ENCODE assay signal across 10 mouse cellular contexts in the genomic region with DNA sequence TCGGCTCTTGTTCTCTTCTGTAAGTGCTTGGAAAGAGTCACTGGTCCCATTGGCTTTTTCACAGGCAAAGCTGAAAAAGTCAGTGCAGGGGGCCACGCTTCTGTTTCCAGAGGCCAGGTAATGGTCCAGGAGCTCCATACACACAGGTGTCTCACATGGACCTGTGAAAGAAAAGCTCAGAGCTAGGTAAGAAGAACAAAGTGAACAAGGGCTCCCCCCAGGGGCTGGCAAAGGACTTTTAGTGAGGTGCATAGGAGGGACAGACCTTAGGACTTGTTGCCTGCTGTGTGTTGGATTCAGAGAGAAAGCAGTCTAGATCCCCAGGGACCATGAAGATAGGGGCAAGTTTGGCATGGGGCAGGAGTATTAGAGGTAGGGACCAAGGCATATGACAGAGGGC. TPM values are rescaled to one million over a fixed set of nuclear protein-coding genes. Genes with fewer than 3 reads are reported as not detected.
DNase-seq lines count a peak whose midpoint lies in the region; ATAC-seq and TF ChIP-seq lines count a peak whose summit lies in the region.
"Had no signal": no experiment of that assay in that cellular context is flagged by ENCODE, and none has a peak within 500 bp of the region (broad histone marks: within the 10 kb centered on the region; RNA-seq: fewer than 3 reads in every experiment).

No protein-coding gene starts in this region.

- no peak; the same call in 1 of the 2 replicates for ATAC-seq in lung, embryonic 14.5 days (ENCODE audit: insufficient read depth)
- peak; percentile 61 for ATAC-seq in intestine, embryonic 15.5 days
- peak; percentile 46; the same call in 1 of the 2 replicates for ATAC-seq in lung, embryonic 15.5 days (ENCODE audit: borderline replicate concordance, extremely low read depth, low FRiP score, low TSS enrichment)

- WGBS in lung, embryonic 14.5 days, result 76% methylated on average over 2 of the region's 2 CpGs
- WGBS in lung, adult 2 months, result 71% methylated on average over 2 of the region's 2 CpGs
- 69% methylated on average over 2 of the region's 2 CpGs for WGBS in intestine, embryonic 15.5 days
- WGBS in lung, embryonic 15.5 days, result 76% methylated on average over 2 of the region's 2 CpGs

- no peak overlapping the region for H3K4me2 ChIP-seq in lung, embryonic 14.5 days
- H3K4me2 ChIP-seq in intestine, embryonic 15.5 days (replicated peaks), result no peak overlapping the region
- H3K4me2 ChIP-seq in lung, embryonic 15.5 days, result no peak overlapping the region

- TF ChIP-seq CTCF in lung, embryonic 14.5 days (IDR thresholded peaks at IDR 0.05; ENCODE audit: low read depth), result no peak
- TF ChIP-seq CTCF in lung, adult 2 months (IDR thresholded peaks at IDR 0.05; ENCODE audit: insufficient read depth, low read length), result no peak

- peak overlapping the region; percentile 10; the same call in 1 of the 2 replicates for H3K4me3 ChIP-seq in lung, embryonic 14.5 days (ENCODE audit: low read depth, low read length)
- H3K4me3 ChIP-seq in lung, adult 2 months (replicated peaks; ENCODE audit: extremely low read depth, low read depth, low read length), result no peak overlapping the region
- no peak overlapping the region for H3K4me3 ChIP-seq in intestine, embryonic 15.5 days (replicated peaks)
- no peak overlapping the region for H3K4me3 ChIP-seq in lung, embryonic 15.5 days

- no peaks in the 10 kb centered on the region for H3K4me1 ChIP-seq in lung, embryonic 14.5 days (ENCODE audit: insufficient read depth)
- H3K4me1 ChIP-seq in lung, adult 2 months (ENCODE audit: control insufficient read depth, insufficient read depth, low read length), result no peaks in the 10 kb centered on the region
- H3K4me1 ChIP-seq in intestine, embryonic 15.5 days (replicated peaks), result 0 out of 2 replicates have a peak, but pooled peaks cover 4% of the 10 kb centered on the region
- H3K4me1 ChIP-seq in lung, embryonic 15.5 days, result no peaks in the 10 kb centered on the region

- H3K36me3 ChIP-seq in lung, embryonic 14.5 days (ENCODE audit: insufficient read depth), result no peaks in the 10 kb centered on the region
- H3K36me3 ChIP-seq in intestine, embryonic 15.5 days, result no peaks in the 10 kb centered on the region
- H3K36me3 ChIP-seq in lung, embryonic 15.5 days, result no peaks in the 10 kb centered on the region

- no peak for TF ChIP-seq POLR2A in lung, adult 2 months (IDR thresholded peaks at IDR 0.05; ENCODE audit: borderline replicate concordance, extremely low read depth, low read depth, low read length)

- no peak overlapping the region for H3K27ac ChIP-seq in lung, embryonic 14.5 days (ENCODE audit: low read depth)
- H3K27ac ChIP-seq in intestine, embryonic 15.5 days, result no peak overlapping the region
- no peak overlapping the region for H3K27ac ChIP-seq in lung, embryonic 15.5 days

- H3K9me3 ChIP-seq in lung, embryonic 14.5 days (ENCODE audit: low read depth, low read length), result no peaks in the 10 kb centered on the region
- no peaks in the 10 kb centered on the region for H3K9me3 ChIP-seq in intestine, embryonic 15.5 days
- no peaks in the 10 kb centered on the region for H3K9me3 ChIP-seq in lung, embryonic 15.5 days

- no peaks in the 10 kb centered on the region for H3K27me3 ChIP-seq in lung, embryonic 14.5 days (ENCODE audit: insufficient read depth, low read length)
- H3K27me3 ChIP-seq in intestine, embryonic 15.5 days (replicated peaks), result no peaks in the 10 kb centered on the region
- H3K27me3 ChIP-seq in lung, embryonic 15.5 days, result no peaks in the 10 kb centered on the region

- DNase-seq in lung, embryonic 14.5 days, result no peak
- no peak for DNase-seq in lung, adult 2 months
- DNase-seq in thymus, postnatal 14 days, result peak; percentile 72
- DNase-seq in natural killer cell, adult 2 months (ENCODE audit: low spot score in 2 of 2), result no peak
- DNase-seq in heart, adult 18-20 months, result no peak
- no peak for DNase-seq in heart, adult 9 months (ENCODE audit: low spot score in 2 of 2)

- no peak overlapping the region for H3K9ac ChIP-seq in lung, embryonic 14.5 days
- no peak overlapping the region for H3K9ac ChIP-seq in intestine, embryonic 15.5 days
- no peak overlapping the region for H3K9ac ChIP-seq in lung, embryonic 15.5 days

RNA-seq across cellular contexts. Expression of gene Kel, which starts 1.2 kb away (rescaled TPM):
- 0.41 and 1.8 TPM in 2 replicates for polyA plus RNA-seq in lung, embryonic 14.5 days (2014; fragmentation: Nextera tagmentation; extraction: Ambion mirVana)
- polyA plus RNA-seq in lung, adult 2 months (2012; rRNA removed), result not detected in 2 replicates
- 3.2 and 5.2 TPM in 2 replicates for polyA plus RNA-seq in intestine, embryonic 15.5 days (2015; fragmentation: Nextera tagmentation; extraction: Ambion mirVana)
- 2.7 and 3.3 TPM in 2 replicates for polyA plus RNA-seq in lung, embryonic 15.5 days (2015; fragmentation: Nextera tagmentation; extraction: Ambion mirVana)
- not detected for total RNA-seq in heart, adult 18-20 months (2021)
- polyA plus RNA-seq: large intestine, adult 2 months had no signal

RNA-seq across cellular contexts. Expression of gene Llcfc1, which starts 18.7 kb away (rescaled TPM):
- not detected in 2 replicates for polyA plus RNA-seq in lung, embryonic 14.5 days (2014; fragmentation: Nextera tagmentation; extraction: Ambion mirVana)
- not detected in 2 replicates for polyA plus RNA-seq in lung, adult 2 months (2012; rRNA removed)
- 0.34 and 0.54 TPM in 2 replicates for polyA plus RNA-seq in intestine, embryonic 15.5 days (2015; fragmentation: Nextera tagmentation; extraction: Ambion mirVana)
- not detected in 2 replicates for polyA plus RNA-seq in lung, embryonic 15.5 days (2015; fragmentation: Nextera tagmentation; extraction: Ambion mirVana)
- not detected for total RNA-seq in heart, adult 18-20 months (2021)
- polyA plus RNA-seq: embryonic facial prominence, embryonic 14.5 days; large intestine, adult 2 months had no signal

RNA-seq across cellular contexts. Expression of gene Trpv5, which starts 22.4 kb away (rescaled TPM):
- polyA plus RNA-seq in lung, embryonic 14.5 days (2014; fragmentation: Nextera tagmentation; extraction: Ambion mirVana), result not detected in 2 replicates
- polyA plus RNA-seq in lung, adult 2 months (2012; rRNA removed), result not detected in 2 replicates
- polyA plus RNA-seq in intestine, embryonic 15.5 days (2015; fragmentation: Nextera tagmentation; extraction: Ambion mirVana), result 0.14 and 0.16 TPM in 2 replicates
- polyA plus RNA-seq in lung, embryonic 15.5 days (2015; fragmentation: Nextera tagmentation; extraction: Ambion mirVana), result not detected in 2 replicates
- not detected for total RNA-seq in heart, adult 18-20 months (2021)
- polyA plus RNA-seq: embryonic facial prominence, embryonic 14.5 days; large intestine, adult 2 months had no signal
